Mouse (Mus musculus): ENCODE results near the gene Tmed3.

The Tmed3 gene

GRCm38 (mm10) chr9:89704265-89705196 is at the start of gene Tmed3:
Gene Tmed3, minus strand, starts transcription at chr9:89705068.
- DNase-seq = peak; percentile 95

GRCm38 (mm10) chr9:89740041-89740440 is 35.2 kb upstream of the Tmed3 start:
- no peak for DNase-seq

- no peak for DNase-seq
Measured at GRCm38 (mm10) chr9:89738295-89738694, 33.4 kb upstream of the Tmed3 start, which contains the start of gene Ankrd34c. Gene Ankrd34c, minus strand, starts transcription at chr9:89738475.

GRCm38 (mm10) chr9:89737888-89738287 is 33.0 kb upstream of the Tmed3 start:
- no peak for DNase-seq

- peak; percentile 21 for DNase-seq
Measured at GRCm38 (mm10) chr9:89736932-89737705, 32.3 kb upstream of the Tmed3 start.

- DNase-seq = peak; percentile 29
Measured at GRCm38 (mm10) chr9:89706906-89707305, 2.0 kb upstream of the Tmed3 start.

- DNase-seq = no peak
Measured at GRCm38 (mm10) chr9:89705197-89705533, 297 bp upstream of the Tmed3 start.

- DNase-seq = no peak
Measured at GRCm38 (mm10) chr9:89700910-89701457, 3.9 kb downstream of the Tmed3 start.

- no peak for DNase-seq
Measured at GRCm38 (mm10) chr9:89695143-89695542, 9.7 kb downstream of the Tmed3 start.

- no peak for DNase-seq
Measured at GRCm38 (mm10) chr9:89693670-89694069, 11.2 kb downstream of the Tmed3 start.

- no peak for DNase-seq
Measured at GRCm38 (mm10) chr9:89689179-89689578, 15.7 kb downstream of the Tmed3 start.

- no peak for DNase-seq
Measured at GRCm38 (mm10) chr9:89687503-89688226, 17.2 kb downstream of the Tmed3 start.

GRCm38 (mm10) chr9:89686262-89686661 is 18.6 kb downstream of the Tmed3 start:
- no peak for DNase-seq

GRCm38 (mm10) chr9:89678974-89679373 is 25.9 kb downstream of the Tmed3 start:
- DNase-seq = peak; percentile 64

GRCm38 (mm10) chr9:89674014-89674618 is 30.8 kb downstream of the Tmed3 start:
- peak; percentile 75 for DNase-seq

- DNase-seq = no peak
Measured at GRCm38 (mm10) chr9:89673402-89673801, 31.5 kb downstream of the Tmed3 start.

- no peak for DNase-seq
Measured at GRCm38 (mm10) chr9:89669878-89670277, 35.0 kb downstream of the Tmed3 start.

- no peak for DNase-seq
Measured at GRCm38 (mm10) chr9:89667306-89667942, 37.4 kb downstream of the Tmed3 start.

GRCm38 (mm10) chr9:89650913-89651312 is 54.0 kb downstream of the Tmed3 start:
- no peak for DNase-seq

All from lung, postnatal 10 days (tissue).